Mouse (Mus musculus) megakaryocyte-erythroid progenitor cell, adult 5-6 weeks (primary cell): ENCODE measurements around the gene Laptm4a. TPM values are rescaled to one million over a fixed set of nuclear protein-coding genes. Genes with fewer than 3 reads are reported as not detected.

Source experiments
- ATAC-seq: replicated peaks from 2 replicates; pipeline ENCODE4 v1.8.0; 2016; ENCODE audit warnings: mild to moderate bottlenecking, inconsistent platforms; ENCODE audit not compliant: severe bottlenecking, poor library complexity, low FRiP score, low TSS enrichment
- total RNA-seq, 2 experiments: library from RNA; stranded (forward) in 1 of 2; stranded (reverse) in 1 of 2; fragments of 200-1000, 215-1000 nt in 1 of 2; fragments of >200 nt in 1 of 2; fragmentation: Nextera tagmentation in 1 of 2; gene quantifications; 2 replicates each; pipeline ENCODE4 v1.2.3; 2014 to 2017

Laptm4a gene
- total RNA-seq (2014; fragmentation: Nextera tagmentation) (50.3 and 55.2 TPM in 2 replicates), total RNA-seq (2017) (104 and 135 TPM in 2 replicates)

DNA sequence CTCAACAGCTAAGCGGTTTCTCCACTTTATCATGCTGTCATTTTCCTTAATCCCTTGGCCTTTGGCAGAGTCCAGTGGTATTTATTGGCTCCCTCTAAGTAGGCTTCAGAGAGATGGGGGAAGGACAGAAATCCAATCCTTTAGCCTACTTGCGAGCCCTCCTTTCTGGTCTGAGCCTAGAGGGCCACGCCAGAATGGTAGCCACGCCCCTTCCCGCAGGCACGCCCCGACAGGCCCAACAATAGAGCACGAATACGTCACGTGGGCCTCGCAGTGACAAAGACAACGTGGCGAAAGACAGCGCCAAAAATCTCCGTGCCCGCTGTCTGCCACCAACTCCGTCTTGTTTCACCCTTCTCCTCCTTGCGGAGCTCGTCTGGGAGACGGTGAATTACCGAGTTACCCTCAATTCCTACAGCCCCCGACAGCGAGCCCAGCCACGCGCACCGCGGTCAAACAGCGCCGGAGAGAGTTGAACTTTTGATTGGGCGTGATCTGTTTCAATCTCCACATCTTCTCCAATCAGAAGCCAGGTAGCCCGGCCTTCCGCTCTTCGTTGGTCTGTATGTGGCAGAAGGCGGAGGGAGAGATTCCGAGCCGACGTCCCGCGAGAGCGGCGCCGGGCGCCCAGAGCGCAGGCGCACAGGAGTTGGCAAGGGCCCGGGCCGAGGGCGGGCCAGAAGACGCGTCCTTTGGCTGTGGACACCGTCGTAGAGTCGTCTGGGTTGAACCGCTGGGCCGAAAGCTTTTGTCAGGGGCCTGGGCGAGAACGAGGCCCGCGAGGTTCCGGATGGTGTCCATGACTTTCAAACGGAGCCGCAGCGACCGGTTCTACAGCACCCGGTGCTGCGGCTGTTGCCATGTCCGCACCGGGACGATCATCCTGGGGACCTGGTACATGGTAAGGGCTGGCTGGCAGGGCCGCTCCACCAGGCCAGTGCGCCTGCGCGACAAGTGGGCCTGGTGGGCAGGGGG, at the start of gene Laptm4a:
TSS of gene Laptm4a (plus strand) at position 271 of the 975 bp plus-strand sequence.
- ATAC-seq, result peak; percentile 87

DNA sequence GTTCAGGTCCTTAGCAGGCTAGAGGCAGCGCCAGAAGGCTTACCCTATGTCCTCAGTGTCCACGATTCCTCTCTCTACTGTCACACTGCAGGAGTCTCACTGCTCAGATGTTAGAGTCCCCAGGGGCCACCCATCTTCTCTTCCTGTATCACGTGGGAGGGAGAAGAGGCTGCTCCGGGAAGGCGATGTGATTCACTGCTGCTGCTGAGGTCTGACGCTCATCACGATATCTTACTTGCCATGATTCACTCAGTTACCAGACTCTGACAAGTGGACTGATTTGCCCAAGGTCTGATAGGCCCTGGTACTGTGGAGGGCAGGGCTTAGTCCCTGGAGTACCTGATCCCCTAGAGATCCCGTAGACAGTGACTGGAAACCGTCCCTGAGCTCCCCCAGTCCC, 45.9 kb upstream of the Laptm4a start:
- ATAC-seq, result no peak

DNA sequence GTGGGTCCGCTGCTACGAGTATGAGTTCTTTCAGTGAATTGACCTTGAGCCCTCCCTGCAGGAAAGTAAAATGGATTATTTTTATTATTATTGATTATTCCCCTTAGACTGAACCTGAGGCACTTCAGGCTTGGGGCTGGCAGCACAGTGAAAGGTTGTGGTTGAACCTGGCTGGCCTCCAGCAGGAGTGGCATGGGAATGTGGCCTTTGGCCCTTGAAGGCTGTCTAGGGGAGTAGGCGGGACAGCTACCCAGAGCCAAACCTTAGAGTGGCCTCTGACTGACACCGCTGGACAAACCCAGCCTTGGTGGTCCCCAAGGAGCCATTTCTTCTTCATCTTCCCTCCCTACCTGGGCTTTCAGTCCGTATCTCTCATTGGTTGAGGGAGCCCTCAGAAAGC, 44.6 kb upstream of the Laptm4a start:
- no peak for ATAC-seq

DNA sequence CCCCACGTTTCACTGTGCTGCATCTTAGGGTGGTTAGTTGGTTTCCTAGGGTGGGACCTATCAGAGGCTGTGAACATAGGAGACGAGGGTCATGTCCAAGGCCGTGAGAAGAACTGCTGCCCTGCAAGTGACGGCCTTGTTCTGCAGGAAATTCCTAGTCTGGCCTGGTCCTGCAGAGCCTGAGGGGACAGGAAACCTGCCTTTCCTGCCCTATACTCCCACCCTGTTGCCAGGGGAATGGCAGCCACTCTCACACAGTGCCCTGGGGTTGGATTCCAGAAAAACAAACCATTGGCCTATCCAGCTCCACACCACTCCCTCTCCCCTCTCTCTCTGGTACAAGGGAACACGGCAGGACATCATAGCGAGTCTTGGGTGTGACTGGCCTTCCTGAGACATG, 44.1 kb upstream of the Laptm4a start:
- no peak for ATAC-seq

DNA sequence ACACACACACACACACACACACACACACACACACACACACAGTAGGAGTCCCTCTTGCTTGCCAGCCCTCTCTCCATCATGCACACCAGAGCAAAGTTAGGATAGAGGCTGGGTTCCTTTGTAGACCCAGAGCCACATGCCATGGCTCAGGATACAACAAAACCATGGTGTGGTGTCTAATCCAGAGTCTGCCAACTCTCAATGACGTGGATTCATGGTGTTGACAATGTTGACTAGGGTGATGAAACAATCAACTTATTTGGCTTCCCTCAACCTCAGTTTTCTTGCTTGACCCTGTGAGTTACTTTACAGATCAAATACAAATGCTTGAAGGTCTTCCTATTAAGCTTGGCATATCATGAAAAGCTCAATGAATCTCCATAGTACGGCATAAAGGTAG, 42.7 kb upstream of the Laptm4a start:
- ATAC-seq, result no peak

DNA sequence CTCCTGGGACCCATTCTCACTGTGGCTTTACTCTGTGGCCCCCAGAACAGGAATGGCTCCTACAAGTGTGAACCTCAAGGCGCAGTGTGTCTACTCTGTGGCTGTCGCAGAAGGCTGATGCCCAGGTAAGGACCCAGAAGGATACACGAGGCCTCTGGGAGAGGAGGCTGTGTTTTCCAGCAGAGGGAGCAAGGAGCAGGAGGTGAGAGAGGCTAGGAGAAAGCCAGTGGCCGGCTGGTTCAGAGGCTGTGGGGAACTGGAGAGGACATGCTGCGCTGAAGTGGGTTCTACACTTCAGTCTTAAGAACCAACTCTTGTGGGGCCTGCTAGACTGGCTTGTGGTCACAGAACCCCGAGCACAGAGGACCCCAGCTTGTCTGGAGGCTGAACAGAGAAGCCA, 42.1 kb upstream of the Laptm4a start:
- ATAC-seq, result no peak

DNA sequence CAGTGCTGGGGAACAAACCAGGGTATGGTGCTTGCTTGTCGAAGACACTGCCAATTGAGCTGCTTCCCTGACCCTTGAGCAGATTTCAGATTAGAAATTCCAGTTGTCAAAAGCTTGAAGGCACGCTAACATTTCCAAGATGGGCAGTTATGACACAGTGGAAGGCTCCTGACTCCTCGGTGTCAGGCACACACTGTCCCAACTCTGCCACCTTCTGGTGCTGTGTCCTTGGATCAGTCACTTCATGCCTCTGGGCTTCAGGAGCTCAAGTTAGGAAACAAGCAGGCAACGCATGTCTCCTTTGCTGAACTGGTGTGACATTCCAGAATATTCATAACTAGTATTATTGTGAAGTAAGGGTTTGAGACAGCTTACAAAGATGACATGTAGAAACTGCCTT, 39.7 kb upstream of the Laptm4a start:
- ATAC-seq, result no peak

DNA sequence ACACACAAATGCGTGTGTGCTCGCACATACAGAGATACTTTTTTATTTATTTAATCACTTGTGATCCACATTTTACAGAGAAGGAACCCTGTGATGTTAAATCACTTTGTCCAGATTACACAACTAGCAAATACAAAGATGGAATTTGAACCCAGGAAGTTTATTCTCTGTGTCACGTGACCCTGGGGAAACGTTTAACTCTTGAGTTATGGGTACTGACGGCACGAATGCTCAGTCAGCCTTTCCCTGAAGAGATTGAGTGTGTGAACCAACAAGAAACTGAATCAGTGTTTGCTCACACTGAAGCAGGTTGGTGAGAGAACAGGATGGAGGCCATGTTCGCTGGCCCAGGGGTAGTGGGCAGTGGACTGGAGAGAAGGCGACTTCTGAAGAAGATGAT, 39.1 kb upstream of the Laptm4a start:
- no peak for ATAC-seq

DNA sequence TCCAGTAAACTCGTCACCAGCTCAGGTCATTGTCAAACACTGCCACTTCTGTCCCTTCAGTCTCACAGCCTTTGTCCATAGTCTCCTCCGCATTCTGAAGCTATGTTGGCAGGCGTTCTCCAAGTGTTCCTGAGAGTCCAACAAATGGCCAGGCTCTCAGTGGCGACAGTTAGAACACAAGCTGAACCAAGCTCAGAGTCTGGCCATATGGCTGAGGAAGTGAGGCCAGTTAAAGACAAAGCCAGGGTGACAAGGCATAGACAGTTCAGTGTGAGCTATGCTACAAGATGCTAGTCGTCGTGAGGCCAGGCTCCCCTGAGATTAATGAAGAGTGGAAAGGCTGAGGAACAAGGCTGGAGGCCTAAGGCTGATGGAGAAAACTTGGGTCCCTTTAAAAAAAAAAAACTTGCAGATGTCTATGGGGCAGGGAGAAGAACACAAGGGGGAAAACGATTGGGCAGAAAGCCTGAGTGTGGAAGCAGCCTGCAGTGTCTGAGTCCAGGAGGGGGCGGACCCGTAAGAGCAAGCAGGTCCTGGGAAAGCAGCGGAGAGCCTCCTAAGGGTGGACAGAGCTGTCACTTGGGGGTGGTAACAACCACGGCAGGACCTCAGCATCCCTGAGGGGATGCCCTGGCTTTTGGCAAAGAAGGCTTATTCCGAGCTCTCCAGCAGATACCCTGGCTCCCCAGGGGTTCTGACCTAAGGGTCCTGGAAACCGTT, 36.9 kb upstream of the Laptm4a start:
- no peak for ATAC-seq

DNA sequence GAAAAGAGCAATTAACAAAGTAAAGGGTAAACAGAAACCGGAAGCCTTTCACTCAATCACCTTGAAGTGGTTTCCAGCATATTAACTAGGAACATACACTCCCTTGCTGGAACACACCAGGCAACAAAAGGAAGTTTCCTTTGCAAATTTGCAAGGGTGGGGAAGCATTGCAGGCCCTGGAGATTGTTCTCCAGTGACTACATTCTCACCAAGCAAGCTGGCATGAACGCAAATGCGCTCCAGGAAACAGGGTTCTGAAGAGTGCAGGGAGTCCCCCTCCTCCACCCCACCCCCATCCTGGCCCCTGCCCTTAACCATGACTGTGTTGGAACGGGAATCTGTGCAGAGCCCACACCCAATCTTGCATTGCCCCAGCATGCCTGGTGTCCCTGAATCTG, 36.3 kb upstream of the Laptm4a start:
- ATAC-seq, result no peak

DNA sequence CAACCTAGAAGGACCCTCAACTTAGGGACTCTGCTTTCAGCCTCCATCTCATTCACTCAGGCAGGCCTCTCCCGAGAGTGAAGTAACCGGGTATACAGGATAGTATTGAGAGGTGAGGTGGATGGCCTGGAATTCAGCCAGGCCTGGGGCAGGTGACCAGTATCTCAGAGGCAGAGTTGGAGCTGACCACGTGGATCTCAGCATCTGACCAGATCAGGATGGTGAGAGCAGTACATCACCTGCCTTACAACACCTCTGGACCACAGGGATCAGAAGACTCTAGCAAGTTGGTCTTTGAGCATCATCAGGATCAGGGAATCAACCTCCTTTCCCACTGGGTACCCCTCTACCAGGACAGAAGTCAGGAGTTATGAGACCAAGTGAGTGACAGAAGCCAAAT, 35.5 kb upstream of the Laptm4a start:
- ATAC-seq, result no peak

DNA sequence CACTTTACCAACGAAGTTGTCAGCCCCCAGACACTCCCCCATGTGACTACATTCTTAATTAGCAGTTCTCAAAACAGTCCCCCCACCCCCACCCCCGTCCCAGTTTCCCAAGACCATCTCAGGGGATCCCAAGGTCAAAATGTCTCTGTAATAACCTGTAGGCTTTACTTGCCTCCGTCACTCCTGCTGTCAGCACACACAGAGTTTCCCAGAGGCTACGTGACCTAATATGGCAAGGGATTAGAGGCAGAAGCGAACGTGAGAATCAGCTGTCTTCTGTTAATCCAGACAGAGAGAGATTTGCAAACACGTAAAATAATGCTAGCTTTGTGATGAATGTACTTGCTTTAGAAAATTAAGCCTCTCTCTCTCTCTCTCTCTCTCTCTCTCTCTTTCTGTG, 33.0 kb upstream of the Laptm4a start:
- no peak for ATAC-seq

DNA sequence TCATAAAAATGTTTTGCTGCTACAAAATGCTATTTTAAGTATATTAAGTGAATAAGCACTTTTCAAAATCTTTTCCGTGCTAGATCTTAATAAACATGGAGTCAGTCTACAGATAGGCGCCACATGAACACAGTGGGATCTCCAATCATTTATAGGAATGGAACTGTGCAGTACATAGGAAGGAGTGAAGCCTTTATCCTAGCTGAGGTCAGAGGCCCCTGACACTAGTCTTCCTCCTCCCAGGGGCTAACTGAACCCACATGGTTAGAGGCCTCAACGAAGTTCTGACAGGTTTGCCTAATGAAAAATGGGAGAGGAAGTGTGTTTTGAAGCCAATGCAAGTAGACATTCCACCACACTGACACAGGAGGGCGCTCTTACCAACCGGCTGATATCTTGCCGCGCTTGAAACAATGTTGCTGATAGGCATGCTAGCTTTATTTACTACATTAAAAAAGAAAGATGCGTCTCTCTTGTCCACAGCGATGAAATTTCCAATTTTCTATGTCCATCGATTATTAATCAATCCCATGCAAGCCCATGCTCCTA, 32.3 kb upstream of the Laptm4a start:
- ATAC-seq, result peak; percentile 90

DNA sequence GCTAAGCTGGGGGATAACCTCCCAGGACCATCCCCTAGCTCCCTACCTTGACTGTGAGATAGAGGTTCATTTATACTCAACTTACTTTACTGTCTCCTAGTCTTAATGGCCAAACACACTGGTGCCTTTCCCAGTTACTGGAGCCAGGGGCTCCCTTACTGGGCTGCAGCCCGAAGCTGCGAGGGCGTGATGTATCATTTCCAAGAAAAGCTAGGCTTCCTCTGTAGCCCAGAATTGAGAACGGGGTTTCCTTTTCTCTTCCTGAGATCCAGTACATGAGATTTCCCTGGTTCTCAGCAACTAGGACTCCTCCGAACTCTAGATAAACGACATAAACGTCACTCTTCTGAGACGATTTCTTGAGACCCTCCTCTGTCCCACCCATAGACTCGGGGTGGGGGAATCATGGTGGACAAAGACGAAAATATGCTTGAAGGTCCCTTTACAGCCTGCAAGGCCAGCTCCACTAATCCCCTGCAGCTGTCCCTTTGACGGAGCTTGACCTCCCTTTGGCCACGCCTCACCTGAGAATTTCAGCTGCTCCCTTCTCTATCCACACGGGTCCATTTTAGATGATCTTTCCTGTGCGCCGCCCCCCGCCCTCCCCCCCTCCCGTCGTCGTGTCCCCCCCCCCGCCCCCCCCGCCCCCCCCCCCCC, 28.5 kb upstream of the Laptm4a start:
- no peak for ATAC-seq

DNA sequence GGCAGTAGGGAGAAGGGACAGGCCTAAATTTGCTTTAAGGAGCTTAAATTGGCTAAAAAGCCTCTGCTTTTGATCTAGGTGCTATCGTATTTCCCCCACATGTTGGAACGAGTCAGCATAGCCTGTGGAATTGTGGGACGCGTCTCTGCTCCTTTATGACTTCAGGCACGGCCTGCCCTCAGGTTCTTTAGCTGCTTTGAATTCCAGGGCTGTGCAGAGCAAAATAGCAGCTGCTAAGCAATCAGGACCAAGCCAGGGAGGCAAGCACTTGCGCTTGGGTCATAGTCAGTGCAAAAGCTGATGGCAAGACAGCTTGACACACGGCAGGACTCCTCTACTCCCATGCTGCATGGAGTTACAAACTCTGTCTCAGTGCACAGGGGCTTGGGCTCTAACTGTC, 24.3 kb upstream of the Laptm4a start:
- ATAC-seq, result no peak

DNA sequence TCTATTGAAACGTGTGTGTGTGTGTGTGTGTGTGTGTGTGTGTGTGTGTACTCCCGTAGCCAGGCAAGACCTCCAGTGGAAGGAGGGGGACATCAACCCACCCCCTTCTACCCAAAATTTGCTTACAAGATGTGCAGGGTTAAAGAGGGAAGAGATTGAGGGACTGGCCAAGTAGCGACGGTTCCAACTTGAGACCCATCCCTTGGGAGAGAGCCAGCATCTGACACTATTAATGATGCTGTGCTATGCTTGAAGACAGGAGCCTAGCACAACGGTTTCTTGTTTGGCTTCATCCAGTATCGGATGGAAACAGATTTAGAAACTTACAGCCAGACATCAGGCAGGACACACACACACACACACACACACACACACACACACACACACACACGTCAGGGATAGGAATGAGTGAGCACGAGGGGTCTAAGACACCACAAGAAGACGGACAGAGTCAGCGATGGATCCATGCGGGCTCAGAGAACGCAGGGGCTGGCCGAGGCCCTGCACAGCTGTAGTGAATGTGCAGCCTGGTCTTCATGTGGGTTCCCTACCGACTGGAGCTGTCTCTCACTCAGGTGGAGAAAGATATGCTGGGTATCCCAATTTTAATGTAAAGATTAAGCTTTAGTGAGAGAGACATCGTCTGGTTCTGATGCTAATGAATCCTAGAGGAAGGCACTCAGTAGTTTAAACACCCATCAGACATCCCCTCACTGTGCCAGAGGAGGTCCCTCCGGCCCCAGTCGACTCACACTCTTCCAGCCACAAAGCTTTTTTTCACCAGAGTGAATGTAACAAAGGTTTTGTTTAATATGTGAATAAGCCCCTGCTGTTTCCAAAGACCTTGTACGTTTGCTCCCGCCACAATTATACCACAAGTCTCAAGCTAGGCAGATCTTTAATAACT, 22.3 kb upstream of the Laptm4a start:
- no peak for ATAC-seq

DNA sequence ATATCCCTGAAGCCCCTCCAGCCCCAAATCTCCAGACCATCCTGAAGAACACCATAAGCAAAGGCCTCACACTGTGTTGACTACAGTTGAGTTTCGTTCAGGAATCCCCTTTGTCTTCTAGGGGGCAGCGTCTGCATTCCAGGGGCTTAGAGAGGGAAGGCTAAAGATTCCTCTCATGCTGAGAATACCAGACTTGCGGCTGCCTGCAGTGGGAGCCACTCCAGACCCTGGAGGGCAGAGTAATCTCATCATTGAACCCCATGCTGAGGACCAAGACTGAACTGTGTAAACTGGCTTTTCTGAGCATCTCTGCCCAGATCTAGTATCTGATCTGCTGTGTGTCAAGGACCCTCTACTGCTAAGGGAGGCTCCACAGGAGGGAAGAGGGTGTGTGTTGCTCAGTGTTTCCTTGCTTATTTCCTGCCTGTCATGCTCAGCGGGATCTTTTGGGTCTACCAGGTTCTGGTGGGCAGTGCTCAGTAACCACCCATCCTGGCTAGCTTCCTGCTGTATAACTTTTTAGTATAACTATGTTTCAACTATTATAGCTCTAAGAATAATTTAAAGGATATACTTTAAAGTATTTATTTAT, 21.3 kb upstream of the Laptm4a start:
- ATAC-seq, result no peak

DNA sequence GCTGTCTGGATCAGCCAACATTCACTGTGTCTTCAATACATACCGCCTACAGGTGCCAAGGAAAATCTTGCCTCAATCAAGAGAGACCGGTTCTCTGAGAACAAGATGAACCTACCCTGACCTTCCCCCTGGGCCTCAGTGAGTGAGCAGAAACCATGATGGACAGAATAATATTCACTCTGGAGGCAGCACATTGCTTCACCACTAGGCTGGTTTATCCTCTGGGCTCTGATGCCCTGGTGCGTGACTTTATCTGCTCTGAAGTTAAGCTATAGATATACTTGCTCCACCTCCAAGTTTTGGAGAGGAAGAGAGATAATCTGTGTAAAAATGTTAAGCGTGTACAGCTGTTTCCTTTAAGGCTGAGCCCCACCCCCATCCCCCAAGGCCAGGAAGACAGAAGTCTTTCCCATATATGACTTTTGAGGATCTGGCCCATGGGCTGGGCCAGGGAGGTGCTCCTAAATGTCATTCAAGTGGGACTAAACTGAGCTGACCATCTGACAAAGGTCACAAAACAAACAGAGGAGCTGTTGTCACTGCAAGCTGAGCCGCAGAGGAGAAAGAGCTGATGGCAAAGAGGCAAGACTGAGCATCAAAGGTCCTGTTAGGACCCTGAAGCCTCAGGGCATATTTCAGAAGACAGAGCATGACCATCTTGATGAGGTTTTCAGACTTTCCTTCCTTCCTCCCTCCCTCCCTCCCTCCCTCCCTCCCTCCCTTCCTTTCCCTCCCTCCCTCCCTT, 20.4 kb upstream of the Laptm4a start:
- peak; percentile 68 for ATAC-seq
